Mouse (Mus musculus) midbrain, embryonic 11.5 days (tissue): ENCODE results near the gene Incenp. TPM values are rescaled to one million over a fixed set of nuclear protein-coding genes. Genes with fewer than 3 reads are reported as not detected.
A peak's percentile ranks its signal among the peaks of the same experiment; 100 is the strongest.

Experiments
- ATAC-seq: fragments of 200-750 bp; cut with Nextera tagmentation; 2 replicates; pipeline ENCODE4 v1.8.0; 2017; ENCODE audit warnings: moderate TSS enrichment, moderate library complexity; ENCODE audit not compliant: low FRiP score
- DNase-seq: peaks from one replicate; pipeline ENCODE4 v3.0.0; 2015; ENCODE audit warnings: low spot score; ENCODE audit errors: missing footprints
- H3K27ac ChIP-seq: fragments of 300-500 bp; sonication (generic); 2 replicates; pipeline ENCODE4 v1.5.1; 2014; ENCODE audit warnings: low read depth, low read length
- H3K27me3 ChIP-seq: fragments of 300-500 bp; sonication (generic); 2 replicates; pipeline ENCODE4 v1.6.1; 2014; ENCODE audit warnings: mild to moderate bottlenecking, low read length, moderate library complexity, mixed read lengths; ENCODE audit not compliant: control insufficient read depth, insufficient read depth
- H3K36me3 ChIP-seq: fragments of 300-500 bp; sonication (generic); 2 replicates; pipeline ENCODE4 v1.6.1; 2014; ENCODE audit warnings: mild to moderate bottlenecking, low read length, moderate library complexity, mixed read lengths; ENCODE audit not compliant: control insufficient read depth, insufficient read depth
- H3K4me1 ChIP-seq: fragments of 300-500 bp; sonication (generic); 2 replicates; pipeline ENCODE4 v1.6.1; 2014; ENCODE audit warnings: low read length; ENCODE audit not compliant: control insufficient read depth, insufficient read depth
- H3K4me2 ChIP-seq: fragments of 300-500 bp; sonication (generic); 2 replicates; pipeline ENCODE4 v1.6.1; 2014; ENCODE audit warnings: mild to moderate bottlenecking, moderate library complexity
- H3K4me3 ChIP-seq: fragments of 300-500 bp; sonication (generic); 2 replicates; pipeline ENCODE4 v1.5.1; 2014; ENCODE audit warnings: low read depth, low read length
- H3K9ac ChIP-seq: fragments of 300-500 bp; sonication (generic); 2 replicates; pipeline ENCODE4 v1.6.1; 2014; ENCODE audit warnings: low read length
- H3K9me3 ChIP-seq: fragments of 300-500 bp; sonication (generic); 2 replicates; pipeline ENCODE4 v1.6.1; 2016; ENCODE audit warnings: low read length; ENCODE audit not compliant: control insufficient read depth
- WGBS: fragments of 180-500 bp; shearing (Covaris S2); extraction: QIAGEN DNeasy Blood & Tissue Kit; methylation state at CpG from one replicate; pipeline ENCODE4 v1.1.7; 2014; 5-methylcytosine and 5-hydroxymethylcytosine counted together
- polyA plus RNA-seq: library from polyadenylated mRNA; unstranded; fragments of >200 nt; fragmentation: Nextera tagmentation; extraction: Ambion mirVana; gene quantifications from 2 replicates; pipeline ENCODE4 v1.2.1, GENCODE M21; 2014

The Incenp gene
- 97.8 and 106 TPM in 2 replicates for polyA plus RNA-seq

- WGBS: under 1% methylated on average over 58 of the region's 58 CpGs
These were observed at the start of gene Incenp for GRCm38 (mm10) chr19:9899072-9899779. Incenp (minus strand) TSS chr19:9899551.

GRCm38 (mm10) chr19:9946986-9947385 is 47.6 kb upstream of the Incenp start:
- H3K27ac ChIP-seq: no peak overlapping the region
- no peaks in the 10 kb centered on the region for H3K4me1 ChIP-seq
- ATAC-seq (no peak), DNase-seq (no peak)
- H3K4me2 ChIP-seq: no peak overlapping the region
- no peak overlapping the region for H3K4me3 ChIP-seq
- 79% methylated on average over 3 of the region's 3 CpGs for WGBS
- no peak overlapping the region for H3K9ac ChIP-seq
- no peaks in the 10 kb centered on the region for H3K27me3 ChIP-seq
- no peaks in the 10 kb centered on the region for H3K9me3 ChIP-seq
- no peaks in the 10 kb centered on the region for H3K36me3 ChIP-seq

More at GRCm38 (mm10) chr19:9899072-9899779, at the start of gene Incenp:
- Histone ChIP-seq H3K36me3 (peaks cover 11% of the 10 kb centered on the region), H3K9ac (peak within 1 kb of the TSS; percentile 93), H3K9me3 (no peaks in the 10 kb centered on the region), H3K4me2 (peak within 1 kb of the TSS; percentile 85), H3K4me1 (peaks cover 17% of the 10 kb centered on the region), H3K4me3 (peak within 1 kb of the TSS; percentile 90), H3K27me3 (no peaks in the 10 kb centered on the region), H3K27ac (peak within 1 kb of the TSS; percentile 77)
- peak; percentile 98 for DNase-seq
- ATAC-seq: peak; percentile 99

- Histone ChIP-seq H3K27me3 (no peaks in the 10 kb centered on the region), H3K4me3 (no peak overlapping the region), H3K27ac (no peak overlapping the region), H3K4me1 (peaks cover under 1% of the 10 kb centered on the region; the same call in 1 of the 2 replicates), H3K4me2 (no peak overlapping the region), H3K9ac (no peak overlapping the region), H3K9me3 (no peaks in the 10 kb centered on the region), H3K36me3 (no peaks in the 10 kb centered on the region)
- DNase-seq (no peak), ATAC-seq (no peak)
- WGBS: 91% methylated on average over 8 of the region's 8 CpGs
These were observed 46.6 kb upstream of the Incenp start for GRCm38 (mm10) chr19:9945800-9946564.

- no peak for ATAC-seq
- H3K36me3 ChIP-seq: no peaks in the 10 kb centered on the region
- H3K4me3 ChIP-seq: no peak overlapping the region
- 76% methylated on average over 10 of the region's 10 CpGs for WGBS
- H3K9me3 ChIP-seq: no peaks in the 10 kb centered on the region
- no peak overlapping the region for H3K4me2 ChIP-seq
- H3K4me1 ChIP-seq: peaks cover 3% of the 10 kb centered on the region; the same call in 1 of the 2 replicates
- DNase-seq: no peak
- H3K27me3 ChIP-seq: no peaks in the 10 kb centered on the region
- no peak overlapping the region for H3K9ac ChIP-seq
- H3K27ac ChIP-seq: no peak overlapping the region
These were observed 43.5 kb upstream of the Incenp start for GRCm38 (mm10) chr19:9942539-9943533.

- H3K4me3 ChIP-seq: no peak overlapping the region
- peaks cover 3% of the 10 kb centered on the region; the same call in 1 of the 2 replicates for H3K4me1 ChIP-seq
- ATAC-seq (no peak), DNase-seq (no peak)
- no peaks in the 10 kb centered on the region for H3K36me3 ChIP-seq
- WGBS: 89% methylated on average over 1 of the region's 1 CpGs
- no peaks in the 10 kb centered on the region for H3K27me3 ChIP-seq
- no peaks in the 10 kb centered on the region for H3K9me3 ChIP-seq
- no peak overlapping the region for H3K27ac ChIP-seq
- H3K9ac ChIP-seq: no peak overlapping the region
- no peak overlapping the region for H3K4me2 ChIP-seq
These were observed 42.5 kb upstream of the Incenp start for GRCm38 (mm10) chr19:9941809-9942208.

GRCm38 (mm10) chr19:9940903-9941302 is 41.6 kb upstream of the Incenp start:
- H3K4me3 ChIP-seq: no peak overlapping the region
- H3K4me1 ChIP-seq: peaks cover 3% of the 10 kb centered on the region; the same call in 1 of the 2 replicates
- H3K9me3 ChIP-seq: no peaks in the 10 kb centered on the region
- H3K36me3 ChIP-seq: no peaks in the 10 kb centered on the region
- no peak overlapping the region for H3K9ac ChIP-seq
- WGBS: 3% methylated on average over 4 of the region's 4 CpGs
- H3K4me2 ChIP-seq: no peak overlapping the region
- no peak overlapping the region for H3K27ac ChIP-seq
- no peak; the same call in 1 of the 2 replicates for ATAC-seq
- H3K27me3 ChIP-seq: no peaks in the 10 kb centered on the region
- peak; percentile 88 for DNase-seq

- Histone ChIP-seq H3K9me3 (no peaks in the 10 kb centered on the region), H3K27me3 (no peaks in the 10 kb centered on the region), H3K4me1 (peaks cover 3% of the 10 kb centered on the region; the same call in 1 of the 2 replicates), H3K27ac (no peak overlapping the region), H3K9ac (no peak overlapping the region), H3K4me2 (no peak overlapping the region), H3K36me3 (no peaks in the 10 kb centered on the region), H3K4me3 (no peak overlapping the region)
- DNase-seq: peak; percentile 81
- WGBS: 63% methylated on average over 7 of the region's 7 CpGs
- no peak for ATAC-seq
These were observed 40.5 kb upstream of the Incenp start for GRCm38 (mm10) chr19:9939841-9940240.

- H3K4me1 ChIP-seq: peaks cover 3% of the 10 kb centered on the region; the same call in 1 of the 2 replicates
- H3K4me2 ChIP-seq: no peak overlapping the region
- H3K36me3 ChIP-seq: no peaks in the 10 kb centered on the region
- WGBS: 84% methylated on average over 13 of the region's 13 CpGs
- H3K9ac ChIP-seq: no peak overlapping the region
- DNase-seq: peak; percentile 79
- H3K27me3 ChIP-seq: no peaks in the 10 kb centered on the region
- H3K4me3 ChIP-seq: no peak overlapping the region
- no peak for ATAC-seq
- no peaks in the 10 kb centered on the region for H3K9me3 ChIP-seq
- no peak overlapping the region for H3K27ac ChIP-seq
These were observed 39.5 kb upstream of the Incenp start for GRCm38 (mm10) chr19:9938824-9939303.
